Mouse (Mus musculus): ENCODE measurements around the gene Zbtb1. TPM values are rescaled to one million over a fixed set of nuclear protein-coding genes. Genes with fewer than 3 reads are reported as not detected.

Gene Zbtb1
- polyA plus RNA-seq, 1 experiment: 5.2 TPM

- TF ChIP-seq POLR2A (IDR thresholded peaks at IDR 0.05; ENCODE audit: borderline replicate concordance, control insufficient read depth, low read depth, low read length) (no peak), CTCF (IDR thresholded peaks at IDR 0.05; ENCODE audit: control insufficient read depth, insufficient read depth, low read length) (no peak)
- H3K4me3 ChIP-seq (replicated peaks; ENCODE audit: control insufficient read depth, low read depth, low read length): no peak overlapping the region
- 69% methylated on average over 7 of the region's 7 CpGs for WGBS
- peaks cover 5% of the 10 kb centered on the region for H3K4me1 ChIP-seq (ENCODE audit: control insufficient read depth, insufficient read depth, low read length)
- H3K27ac ChIP-seq (ENCODE audit: control insufficient read depth, insufficient read depth, low read depth, low read length, poor library complexity): no peak overlapping the region
Observed at GRCm38 (mm10) chr12:76380151-76380550, 10.1 kb downstream of the Zbtb1 start.

- Histone ChIP-seq H3K4me1 (ENCODE audit: control insufficient read depth, insufficient read depth, low read length) (no peaks in the 10 kb centered on the region), H3K27ac (ENCODE audit: control insufficient read depth, insufficient read depth, low read depth, low read length, poor library complexity) (no peak overlapping the region), H3K4me3 (replicated peaks; ENCODE audit: control insufficient read depth, low read depth, low read length) (no peak overlapping the region)
- 86% methylated on average over 8 of the region's 8 CpGs for WGBS
- TF ChIP-seq POLR2A (IDR thresholded peaks at IDR 0.05; ENCODE audit: borderline replicate concordance, control insufficient read depth, low read depth, low read length) (no peak), CTCF (IDR thresholded peaks at IDR 0.05; ENCODE audit: control insufficient read depth, insufficient read depth, low read length) (no peak)
Observed at GRCm38 (mm10) chr12:76385342-76385741, 15.3 kb downstream of the Zbtb1 start.

- Histone ChIP-seq H3K4me3 (replicated peaks; ENCODE audit: control insufficient read depth, low read depth, low read length) (no peak overlapping the region), H3K27ac (ENCODE audit: control insufficient read depth, insufficient read depth, low read depth, low read length, poor library complexity) (no peak overlapping the region), H3K4me1 (ENCODE audit: control insufficient read depth, insufficient read depth, low read length) (no peaks in the 10 kb centered on the region; the same call in 1 of the 2 replicates)
- TF ChIP-seq POLR2A (IDR thresholded peaks at IDR 0.05; ENCODE audit: borderline replicate concordance, control insufficient read depth, low read depth, low read length): no peak
- TF ChIP-seq CTCF (IDR thresholded peaks at IDR 0.05; ENCODE audit: control insufficient read depth, insufficient read depth, low read length): no peak
- WGBS: 61% methylated on average over 11 of the region's 11 CpGs
Observed at GRCm38 (mm10) chr12:76388794-76389193, 18.7 kb downstream of the Zbtb1 start.

- no peak overlapping the region for H3K27ac ChIP-seq (ENCODE audit: control insufficient read depth, insufficient read depth, low read depth, low read length, poor library complexity)
- TF ChIP-seq CTCF (IDR thresholded peaks at IDR 0.05; ENCODE audit: control insufficient read depth, insufficient read depth, low read length): no peak
- no peak for TF ChIP-seq POLR2A (IDR thresholded peaks at IDR 0.05; ENCODE audit: borderline replicate concordance, control insufficient read depth, low read depth, low read length)
- H3K4me3 ChIP-seq (replicated peaks; ENCODE audit: control insufficient read depth, low read depth, low read length): no peak overlapping the region
- WGBS: 53% methylated on average over 3 of the region's 3 CpGs
- no peaks in the 10 kb centered on the region; the same call in 1 of the 2 replicates for H3K4me1 ChIP-seq (ENCODE audit: control insufficient read depth, insufficient read depth, low read length)
Observed at GRCm38 (mm10) chr12:76391595-76392271, 21.7 kb downstream of the Zbtb1 start.

DNA sequence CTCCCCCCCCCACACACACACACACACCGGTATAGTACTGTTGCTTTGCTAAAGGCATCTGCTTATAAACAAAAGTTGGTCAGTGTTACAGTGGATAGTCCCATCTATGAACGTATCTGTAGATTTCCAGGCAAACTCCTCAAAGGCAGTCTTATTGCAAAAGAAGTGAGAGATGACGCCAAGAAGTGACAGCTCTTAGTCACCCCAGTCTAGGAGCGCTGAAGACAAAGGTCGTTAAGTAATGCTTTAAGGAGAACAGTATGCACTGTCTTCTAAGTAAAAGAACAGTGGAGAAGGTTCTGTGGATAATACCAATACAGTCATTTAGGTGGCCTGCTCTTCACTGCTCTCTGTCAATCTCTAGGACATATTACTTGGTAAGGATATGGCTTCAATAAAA is 22.9 kb downstream of the Zbtb1 start:
- TF ChIP-seq CTCF (IDR thresholded peaks at IDR 0.05; ENCODE audit: control insufficient read depth, insufficient read depth, low read length): no peak
- TF ChIP-seq POLR2A (IDR thresholded peaks at IDR 0.05; ENCODE audit: borderline replicate concordance, control insufficient read depth, low read depth, low read length): no peak
- Histone ChIP-seq H3K4me3 (replicated peaks; ENCODE audit: control insufficient read depth, low read depth, low read length) (no peak overlapping the region), H3K4me1 (ENCODE audit: control insufficient read depth, insufficient read depth, low read length) (no peaks in the 10 kb centered on the region; the same call in 1 of the 2 replicates), H3K27ac (ENCODE audit: control insufficient read depth, insufficient read depth, low read depth, low read length, poor library complexity) (no peak overlapping the region)
- 62% methylated on average over 5 of the region's 5 CpGs for WGBS

GRCm38 (mm10) chr12:76397281-76397680 is 27.2 kb downstream of the Zbtb1 start:
- TF ChIP-seq CTCF (IDR thresholded peaks at IDR 0.05; ENCODE audit: control insufficient read depth, insufficient read depth, low read length) (no peak), POLR2A (IDR thresholded peaks at IDR 0.05; ENCODE audit: borderline replicate concordance, control insufficient read depth, low read depth, low read length) (no peak)
- WGBS: 86% methylated on average over 5 of the region's 5 CpGs
- no peaks in the 10 kb centered on the region; the same call in 1 of the 2 replicates for H3K4me1 ChIP-seq (ENCODE audit: control insufficient read depth, insufficient read depth, low read length)
- no peak overlapping the region for H3K27ac ChIP-seq (ENCODE audit: control insufficient read depth, insufficient read depth, low read depth, low read length, poor library complexity)
- H3K4me3 ChIP-seq (replicated peaks; ENCODE audit: control insufficient read depth, low read depth, low read length): no peak overlapping the region

DNA sequence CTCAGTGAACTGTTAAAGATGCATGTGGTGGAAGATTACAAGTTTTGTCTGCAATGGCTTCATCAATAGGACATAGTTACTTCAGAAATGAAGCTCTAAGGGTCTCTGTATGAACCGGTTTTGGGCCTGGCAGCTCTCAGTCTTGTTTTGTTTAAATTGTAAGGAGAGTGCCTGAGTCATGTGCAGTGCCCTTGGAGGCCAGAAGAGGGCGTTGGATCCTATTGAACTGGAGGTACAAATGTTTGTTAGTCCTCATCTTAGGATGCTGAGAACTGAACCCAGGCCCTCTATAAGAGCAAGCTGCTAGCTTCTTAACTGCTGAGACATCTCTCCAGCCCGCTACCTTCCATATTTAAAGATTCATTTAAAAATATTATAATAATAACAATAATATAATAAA is 31.6 kb downstream of the Zbtb1 start:
- H3K4me1 ChIP-seq (ENCODE audit: control insufficient read depth, insufficient read depth, low read length): peaks cover 2% of the 10 kb centered on the region; the same call in 1 of the 2 replicates
- H3K4me3 ChIP-seq (replicated peaks; ENCODE audit: control insufficient read depth, low read depth, low read length): no peak overlapping the region
- 0 out of 2 replicates have a peak, but pooled peaks have one; percentile 23 for TF ChIP-seq CTCF (IDR thresholded peaks at IDR 0.05; ENCODE audit: control insufficient read depth, insufficient read depth, low read length)
- TF ChIP-seq POLR2A (IDR thresholded peaks at IDR 0.05; ENCODE audit: borderline replicate concordance, control insufficient read depth, low read depth, low read length): no peak
- 69% methylated on average over 3 of the region's 3 CpGs for WGBS
- no peak overlapping the region for H3K27ac ChIP-seq (ENCODE audit: control insufficient read depth, insufficient read depth, low read depth, low read length, poor library complexity)

DNA sequence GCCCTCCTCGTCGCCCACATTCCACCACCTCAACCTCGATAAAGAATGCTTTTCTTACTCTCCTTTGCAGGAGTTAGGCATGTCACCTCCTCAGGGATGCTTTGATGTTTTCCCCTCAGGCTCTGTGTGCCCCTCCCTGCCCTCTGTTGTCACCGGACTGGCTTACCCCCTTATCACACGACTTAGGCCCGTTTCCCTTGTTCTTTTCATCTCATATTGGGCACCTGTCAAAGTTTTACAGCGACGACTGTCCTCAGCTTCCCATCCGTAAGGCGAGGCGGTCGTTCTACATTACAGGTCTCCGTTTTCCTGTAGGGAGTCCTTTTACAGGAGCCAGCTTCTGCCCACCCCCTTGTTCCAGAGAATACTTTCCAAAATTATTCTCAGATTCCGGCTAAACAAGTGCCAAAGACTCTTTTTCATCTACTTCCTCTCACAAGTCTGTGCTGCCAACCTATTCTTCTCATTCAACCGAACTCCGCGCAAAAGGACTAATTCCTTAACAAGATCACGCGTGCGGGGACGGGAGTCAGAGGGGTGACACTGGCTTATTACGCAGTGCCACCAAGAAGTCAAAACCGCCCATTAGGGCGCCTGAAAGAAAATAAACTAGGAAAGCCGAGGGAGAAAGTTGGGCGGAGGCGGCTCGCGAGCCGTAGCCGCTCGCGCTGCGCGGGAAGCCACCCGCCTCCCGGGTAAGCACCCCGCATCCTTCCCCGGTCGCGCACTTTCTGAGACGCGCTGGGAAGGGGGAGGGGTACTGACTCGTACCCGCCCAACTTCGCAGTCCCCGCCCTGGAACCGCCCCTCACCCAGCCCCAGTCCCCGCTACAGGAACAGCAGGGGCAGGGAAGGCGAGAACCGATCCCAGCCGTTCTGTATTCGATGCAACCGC is 33.2 kb downstream of the Zbtb1 start:
- H3K27ac ChIP-seq (ENCODE audit: control insufficient read depth, insufficient read depth, low read depth, low read length, poor library complexity): peak overlapping the region; percentile 95
- WGBS: 3% methylated on average over 54 of the region's 54 CpGs

More for the DNA sequence above, 33.2 kb downstream of the Zbtb1 start:
- H3K4me1 ChIP-seq (ENCODE audit: control insufficient read depth, insufficient read depth, low read length): peaks cover 2% of the 10 kb centered on the region; the same call in 1 of the 2 replicates
- TF ChIP-seq CTCF (IDR thresholded peaks at IDR 0.05; ENCODE audit: control insufficient read depth, insufficient read depth, low read length): no peak
- TF ChIP-seq POLR2A (IDR thresholded peaks at IDR 0.05; ENCODE audit: borderline replicate concordance, control insufficient read depth, low read depth, low read length): no peak
- peak overlapping the region; percentile 88 for H3K4me3 ChIP-seq (replicated peaks; ENCODE audit: control insufficient read depth, low read depth, low read length)
